Comparison of ENCODE assay signal across 8 mouse cellular contexts in the genomic region with DNA sequence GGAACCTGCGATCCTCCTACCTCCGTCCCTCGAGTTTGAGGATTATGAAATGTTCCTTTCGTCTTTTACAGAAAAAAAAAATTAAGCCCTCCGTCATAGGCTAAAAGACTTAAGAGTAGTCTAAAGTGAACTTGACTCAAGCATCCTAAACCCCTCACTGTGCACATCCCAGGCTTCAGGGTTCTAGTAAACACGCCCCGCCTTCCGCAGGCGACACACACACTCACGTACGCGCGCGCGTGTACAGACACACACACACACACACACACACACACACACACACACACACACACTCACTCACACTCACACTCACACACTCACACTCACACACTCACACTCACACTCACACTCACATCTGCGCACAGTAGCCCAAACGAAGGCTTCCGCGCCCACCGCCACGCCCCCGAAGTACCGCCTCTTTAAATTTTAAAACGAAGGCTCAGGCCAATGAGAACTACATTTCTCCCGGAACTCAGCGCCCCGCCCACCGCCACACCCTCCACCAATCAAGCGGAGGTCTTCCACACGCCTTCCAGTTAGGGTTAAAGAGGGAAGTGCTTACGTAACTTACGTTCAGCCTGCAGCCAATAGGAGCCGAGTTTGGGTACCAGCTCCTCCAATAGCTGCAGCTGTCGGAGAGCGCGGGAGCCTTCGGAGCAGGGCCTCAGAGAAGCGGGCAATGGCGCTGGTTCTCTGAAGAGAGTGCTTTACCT. TPM values are rescaled to one million over a fixed set of nuclear protein-coding genes. Genes with fewer than 3 reads are reported as not detected.
DNase-seq lines count a peak whose midpoint lies in the region; ATAC-seq lines count a peak whose summit lies in the region.

TSS of gene Ticrr (plus strand) at position 619 of the 713 bp plus-strand sequence.

- DNase-seq in adipocyte (ENCODE audit: low spot score), result peak; percentile 95
- peak; percentile 98 for DNase-seq in embryo, embryonic 10 days (ENCODE audit: low spot score)
- peak; percentile 94 for DNase-seq in gastrocnemius, postnatal 10 days
- peak; percentile 99 for DNase-seq in induced T-regulatory cell, adult 2 months (ENCODE audit: low read depth)
- peak; percentile 92 to 96 for DNase-seq in left cerebral cortex, adult 9 months (ENCODE audit: low spot score in 2 of 2)
- peak; percentile 96 for DNase-seq in right cerebral cortex, postnatal 14 days
- peak; percentile 94 to 97 for DNase-seq in urinary bladder, postnatal 36 days (ENCODE audit: low spot score in 2 of 2)

- peak; percentile 99 for ATAC-seq in megakaryocyte progenitor cell, adult 5-6 weeks (replicated peaks; ENCODE audit: poor library complexity)

RNA-seq across cellular contexts. Expression of gene Ticrr, which starts in this region (rescaled TPM):
- 1 to 10 TPM; 1.3 to 2.1 TPM for total RNA-seq in gastrocnemius, postnatal 10 days (2021)
- 32.2 and 41.3 TPM in 2 replicates for total RNA-seq in megakaryocyte progenitor cell, adult 5-6 weeks (2015)
- total RNA-seq in megakaryocyte progenitor cell, adult 5-6 weeks (2017), result 16.9 and 19.4 TPM in 2 replicates

Comparison
In these comparisons a context has a peak if more than half of its experiments do, and no peak if none do; other contexts are left out.
1. Peak in every context shown above with its lines: DNase-seq and ATAC-seq.
2. RNA of gene Ticrr (total RNA-seq): 16.9 to 41.3 TPM in megakaryocyte progenitor cell, adult 5-6 weeks; 1.3 to 2.1 TPM in gastrocnemius, postnatal 10 days; every median in the first group is over 4 times any median in the second.